Mouse (Mus musculus) adipose tissue, adult 10 weeks (tissue): Measurements from ENCODE around the gene Gm21188. TPM values are rescaled to one million over a fixed set of nuclear protein-coding genes. Genes with fewer than 3 reads are reported as not detected.

Source experiments
- polyA plus RNA-seq: library from polyadenylated mRNA; stranded (reverse); fragments of 350-450 nt; fragmentation: Illumina TruSeq; extraction: RNeasy Lipid Tissue Mini Kit (QIAGEN cat#74804); gene quantifications from one replicate; pipeline ENCODE4 v1.2.3, GENCODE M21; 2014; ENCODE audit warnings: low read depth, low replicate concordance

Gm21188 gene
- polyA plus RNA-seq = 4.7 TPM

GRCm38 (mm10) chr13:120052085-120052484 lies at the start of gene Gm21188:
Gene Gm21188 (minus strand): TSS chr13:120052194.

GRCm38 (mm10) chr13:120026911-120027310 lies 25.1 kb downstream of the Gm21188 start, which contains the start of gene Gm36079:
Gene Gm36079 (minus strand): TSS chr13:120027011.

Other genes with a start within 250 kb of the Gm21188 start
- not detected for gene AF067063, start 222.0 kb downstream of the Gm21188 start, polyA plus RNA-seq
- gene D13Ertd608e, start 216.2 kb downstream of the Gm21188 start, polyA plus RNA-seq = not detected
- not detected for gene Tcstv1, start 157.4 kb downstream of the Gm21188 start, polyA plus RNA-seq
- gene Gm21761, start 122.9 kb downstream of the Gm21188 start, polyA plus RNA-seq = not detected
- not detected for gene B020031M17Rik, start 101.4 kb downstream of the Gm21188 start, polyA plus RNA-seq
- gene Gm36079, start 25.2 kb downstream of the Gm21188 start, polyA plus RNA-seq = not detected
- gene Gm20767, start 88.1 kb upstream of the Gm21188 start, polyA plus RNA-seq = not detected
- gene Gm21818, start 120.2 kb upstream of the Gm21188 start, polyA plus RNA-seq = not detected
- not detected for gene Gm21762, start 163.8 kb upstream of the Gm21188 start, polyA plus RNA-seq
- not detected for gene Gm21731, start 186.9 kb upstream of the Gm21188 start, polyA plus RNA-seq
- gene AF067061, start 210.9 kb upstream of the Gm21188 start, polyA plus RNA-seq = not detected
- gene BC147527, start 248.2 kb upstream of the Gm21188 start, polyA plus RNA-seq = 1.2 TPM